Mouse (Mus musculus) cerebellum, adult 2 months (tissue): ENCODE measurements at regions not wholly inside any gene's neighbourhood (a gene's known extent, or its start where the extent isn't known, plus 50 kb on each side); places are given as distances from the start of the nearest gene placed in this dataset.

ENCODE experiments used
- CTCF ChIP-seq: fragments of 200-500 bp; IDR thresholded peaks from 2 replicates; pipeline ENCODE4 v1.5.1; 2011; ENCODE audit warnings: low read depth, mild to moderate bottlenecking, control low read depth, low read length, moderate library complexity, borderline replicate concordance; ENCODE audit not compliant: insufficient read depth
- POLR2A ChIP-seq: fragments of 200-500 bp; IDR thresholded peaks from 2 replicates; pipeline ENCODE4 v1.6.1; 2011; ENCODE audit warnings: low read length, control low read depth, borderline replicate concordance; ENCODE audit not compliant: insufficient read depth

GRCm38 (mm10) chr5:4341956-4342355 lies 149.8 kb downstream of the Mterf1b start:
- TF ChIP-seq CTCF, result no peak
- no peak for TF ChIP-seq POLR2A
